9 mouse cellular contexts compared by ENCODE assay signal in genomic region chr9:29864886-29865285, GRCm38 (mm10).
DNase-seq lines count a peak whose midpoint lies in the region; ATAC-seq and TF ChIP-seq lines count a peak whose summit lies in the region.
"Had no signal": no experiment of that assay in that cellular context is flagged by ENCODE, and none has a peak within 500 bp of the region (broad histone marks: within the 10 kb centered on the region; RNA-seq: fewer than 3 reads in every experiment).

No protein-coding gene starts in this region.

- H3K27me3 ChIP-seq in embryonic facial prominence, embryonic 11.5 days (ENCODE audit: control insufficient read depth, insufficient read depth, low read length): no peaks in the 10 kb centered on the region
- peaks cover 56% of the 10 kb centered on the region for H3K27me3 ChIP-seq in midbrain, embryonic 10.5 days (ENCODE audit: low read depth, poor library complexity, severe bottlenecking)
- H3K27me3 ChIP-seq in intestine, postnatal 0 days (replicated peaks; ENCODE audit: control insufficient read depth, insufficient read depth, low read length): no peaks in the 10 kb centered on the region
- H3K27me3 ChIP-seq: limb, embryonic 15.5 days had no signal

- H3K4me2 ChIP-seq in embryonic facial prominence, embryonic 11.5 days (ENCODE audit: low read depth, low read length): no peak overlapping the region
- no peak overlapping the region for H3K4me2 ChIP-seq in intestine, postnatal 0 days (replicated peaks; ENCODE audit: low read depth)
- H3K4me2 ChIP-seq: limb, embryonic 15.5 days had no signal

- no peak for ATAC-seq in embryonic facial prominence, embryonic 11.5 days (replicated peaks; ENCODE audit: insufficient number of reproducible peaks, low FRiP score, low TSS enrichment, low read depth)
- ATAC-seq in intestine, postnatal 0 days: no peak

- no peaks in the 10 kb centered on the region for H3K9me3 ChIP-seq in embryonic facial prominence, embryonic 11.5 days (replicated peaks; ENCODE audit: control insufficient read depth, low read length)
- H3K9me3 ChIP-seq in midbrain, embryonic 10.5 days (replicated peaks): no peaks in the 10 kb centered on the region
- no peaks in the 10 kb centered on the region for H3K9me3 ChIP-seq in intestine, postnatal 0 days (ENCODE audit: control insufficient read depth)
- H3K9me3 ChIP-seq: limb, embryonic 15.5 days had no signal

- no peaks in the 10 kb centered on the region for H3K36me3 ChIP-seq in embryonic facial prominence, embryonic 11.5 days (replicated peaks; ENCODE audit: control insufficient read depth, insufficient read depth, low read depth, low read length)
- H3K36me3 ChIP-seq in midbrain, embryonic 10.5 days: no peaks in the 10 kb centered on the region
- H3K36me3 ChIP-seq in intestine, postnatal 0 days (ENCODE audit: control insufficient read depth, insufficient read depth): no peaks in the 10 kb centered on the region
- H3K36me3 ChIP-seq: limb, embryonic 15.5 days had no signal

- WGBS in embryonic facial prominence, embryonic 11.5 days: 11% methylated on average over 1 of the region's 1 CpGs
- whole genome bisulfite sequencing in midbrain, embryonic 10.5 days: 0% methylated on average over 1 of the region's 1 CpGs
- 57% methylated on average over 1 of the region's 1 CpGs for WGBS in intestine, postnatal 0 days

- no peak for TF ChIP-seq CTCF in intestine, postnatal 0 days (IDR thresholded peaks at IDR 0.05; ENCODE audit: low read depth)

- no peak overlapping the region for H3K27ac ChIP-seq in embryonic facial prominence, embryonic 11.5 days (replicated peaks; ENCODE audit: low read depth, low read length)
- peak overlapping the region; percentile 75 for H3K27ac ChIP-seq in midbrain, embryonic 10.5 days (replicated peaks)
- no peak overlapping the region for H3K27ac ChIP-seq in intestine, postnatal 0 days (ENCODE audit: low read depth, low read length)
- H3K27ac ChIP-seq: limb, embryonic 15.5 days had no signal

- H3K4me1 ChIP-seq in embryonic facial prominence, embryonic 11.5 days (ENCODE audit: control insufficient read depth, insufficient read depth, low read length): peaks cover 2% of the 10 kb centered on the region; the same call in 1 of the 2 replicates
- H3K4me1 ChIP-seq in midbrain, embryonic 10.5 days: peaks cover 38% of the 10 kb centered on the region
- no peaks in the 10 kb centered on the region for H3K4me1 ChIP-seq in intestine, postnatal 0 days (replicated peaks; ENCODE audit: control insufficient read depth, insufficient read depth, low read length)
- H3K4me1 ChIP-seq: limb, embryonic 15.5 days had no signal

- H3K9ac ChIP-seq in embryonic facial prominence, embryonic 11.5 days (replicated peaks; ENCODE audit: low read length): no peak overlapping the region
- no peak overlapping the region for H3K9ac ChIP-seq in intestine, postnatal 0 days (ENCODE audit: low read depth, low read length)
- H3K9ac ChIP-seq: limb, embryonic 15.5 days had no signal

- DNase-seq in kidney, postnatal 10 days: peak; percentile 7
- DNase-seq in kidney, postnatal 14 days: no peak
- DNase-seq in ZHBTc4 (ENCODE audit: low read depth, low spot score): peak; percentile 21
- peak; percentile 58 for DNase-seq in embryonic facial prominence, embryonic 11.5 days (ENCODE audit: low spot score)
- DNase-seq in midbrain, embryonic 10.5 days (ENCODE audit: low spot score): peak; percentile 66
- DNase-seq in c-Kit-positive CD71-positive TER-119-positive erythroid progenitor cells, embryonic 14.5 days (ENCODE audit: low spot score): no peak
- no peak for DNase-seq in left cerebral cortex, adult 9 months (ENCODE audit: low spot score in 2 of 2)

- no peak overlapping the region for H3K4me3 ChIP-seq in embryonic facial prominence, embryonic 11.5 days (ENCODE audit: low read depth, low read length)
- H3K4me3 ChIP-seq in midbrain, embryonic 10.5 days: no peak overlapping the region
- H3K4me3 ChIP-seq in intestine, postnatal 0 days (ENCODE audit: low read depth, low read length): no peak overlapping the region
- H3K4me3 ChIP-seq: limb, embryonic 15.5 days had no signal

Comparison
In these comparisons a context has a peak if more than half of its experiments do, and no peak if none do; other contexts are left out.
1. DNase-seq: peak in kidney, postnatal 10 days (single experiment), ZHBTc4 (single experiment), embryonic facial prominence, embryonic 11.5 days (single experiment) and midbrain, embryonic 10.5 days (single experiment); none in kidney, postnatal 14 days (single experiment), c-Kit-positive CD71-positive TER-119-positive erythroid progenitor cells, embryonic 14.5 days (single experiment) and left cerebral cortex, adult 9 months (0 of 2).